Mouse (Mus musculus) spleen, adult 2 months (tissue): ENCODE measurements around the gene Elobl.

Experiments
- CTCF ChIP-seq: fragments of 200-500 bp; IDR thresholded peaks from 2 replicates; pipeline ENCODE4 v1.5.1; 2011; ENCODE audit warnings: mild to moderate bottlenecking, inconsistent platforms; ENCODE audit not compliant: insufficient read depth, insufficient read length, insufficient replicate concordance; ENCODE audit errors: extremely low read depth
- POLR2A ChIP-seq: fragments of 200-500 bp; IDR thresholded peaks from 2 replicates; pipeline ENCODE4 v1.6.1; 2011; ENCODE audit warnings: low read depth, low read length, inconsistent platforms

GRCm38 (mm10) chr11:88953582-88953981 lies 13.1 kb downstream of the Elobl start:
- TF ChIP-seq POLR2A (no peak), CTCF (no peak)
